Mouse (Mus musculus): Measurements from ENCODE around the gene Grin2b.
"Not testable (repeated sequence)": the region's sequence is repeated elsewhere in the genome, so short reads cannot be mapped to it uniquely, and the experiment has no call there.

Grin2b gene

GRCm38 (mm10) chr6:135876163-135876726, 297.1 kb downstream of the Grin2b start:
- no peak for DNase-seq

DNA sequence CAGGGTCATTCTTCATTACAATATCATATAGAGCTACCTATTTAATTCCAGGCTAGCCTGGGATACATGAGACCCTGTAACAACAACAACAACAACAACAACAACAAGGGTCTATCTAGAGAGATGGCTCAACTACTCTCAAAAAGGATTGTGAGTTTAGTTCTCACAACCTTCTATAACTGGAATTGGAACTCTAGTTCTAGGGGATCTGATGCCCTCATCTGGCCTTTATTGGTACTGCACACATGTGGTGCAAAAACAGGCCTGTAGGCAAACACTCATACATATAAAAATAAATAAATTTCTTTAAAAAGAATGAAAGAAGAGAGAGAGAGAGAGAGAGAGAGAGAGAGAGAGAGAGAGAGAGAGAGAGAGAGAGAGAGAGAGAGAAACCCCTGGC, 298.7 kb downstream of the Grin2b start:
- DNase-seq = no peak

GRCm38 (mm10) chr6:135865832-135866231, 307.5 kb downstream of the Grin2b start:
- peak; percentile 83 for DNase-seq

DNA sequence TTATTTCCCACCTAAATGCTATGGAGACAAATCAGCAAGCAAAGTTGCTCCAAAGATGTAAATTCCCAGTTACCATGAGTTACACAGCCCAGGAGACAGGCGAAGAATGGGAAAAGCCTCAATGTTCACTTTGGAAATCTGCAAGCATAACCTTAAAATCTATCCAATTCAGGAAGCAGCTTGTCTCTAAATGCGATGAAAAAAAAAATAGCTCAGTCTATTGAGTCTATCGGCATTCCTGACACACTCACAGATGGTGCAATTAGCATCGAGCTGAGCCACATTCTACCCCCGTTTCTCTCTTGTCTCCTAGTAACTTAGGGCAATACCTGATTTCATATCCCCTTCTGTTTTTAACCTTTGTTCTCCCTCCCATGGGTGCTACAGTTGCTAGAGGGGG, 309.3 kb downstream of the Grin2b start:
- peak; percentile 47 for DNase-seq

GRCm38 (mm10) chr6:135859502-135859901, 313.8 kb downstream of the Grin2b start:
- peak; percentile 89 for DNase-seq

DNA sequence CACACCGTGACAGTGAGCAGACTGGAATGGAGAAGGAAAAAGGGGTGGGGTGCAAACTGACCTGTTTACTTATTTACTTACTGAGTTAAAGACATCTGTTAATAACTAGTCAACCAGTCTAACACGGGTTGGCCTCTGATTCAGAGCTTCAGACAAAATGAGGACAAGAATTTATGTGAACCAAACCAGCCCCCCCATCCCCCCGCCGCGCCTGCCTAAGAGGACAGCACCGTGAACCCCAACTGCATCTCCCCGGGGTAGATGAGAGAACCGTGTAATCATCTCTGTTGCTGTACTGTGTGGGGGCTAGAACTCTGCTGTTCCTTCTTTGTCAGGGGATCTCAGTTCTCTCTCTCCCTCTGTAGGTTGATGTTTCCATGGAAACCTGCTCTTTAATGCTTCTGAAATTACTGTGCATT, 319.1 kb downstream of the Grin2b start:
- peak; percentile 60 for DNase-seq

DNA sequence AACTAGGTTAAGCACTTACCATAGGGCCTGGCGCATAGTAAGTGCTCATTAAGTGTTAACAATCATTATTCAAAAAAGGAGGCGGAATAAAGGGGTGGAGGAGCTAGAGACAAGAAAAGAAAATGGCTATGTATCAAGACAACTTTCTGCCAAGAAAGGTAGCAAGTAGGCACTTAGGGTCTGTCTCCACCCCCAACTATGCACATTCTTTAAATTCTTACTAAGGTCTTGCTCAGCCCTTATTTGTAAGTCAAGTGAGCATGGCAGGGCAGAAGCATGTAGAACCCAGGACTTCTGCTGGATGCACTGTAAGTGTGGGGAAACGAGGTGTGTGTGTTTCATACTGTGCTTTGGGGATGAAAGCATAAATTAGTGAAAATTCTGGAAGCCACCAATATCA, 329.6 kb downstream of the Grin2b start:
- no peak for DNase-seq

DNA sequence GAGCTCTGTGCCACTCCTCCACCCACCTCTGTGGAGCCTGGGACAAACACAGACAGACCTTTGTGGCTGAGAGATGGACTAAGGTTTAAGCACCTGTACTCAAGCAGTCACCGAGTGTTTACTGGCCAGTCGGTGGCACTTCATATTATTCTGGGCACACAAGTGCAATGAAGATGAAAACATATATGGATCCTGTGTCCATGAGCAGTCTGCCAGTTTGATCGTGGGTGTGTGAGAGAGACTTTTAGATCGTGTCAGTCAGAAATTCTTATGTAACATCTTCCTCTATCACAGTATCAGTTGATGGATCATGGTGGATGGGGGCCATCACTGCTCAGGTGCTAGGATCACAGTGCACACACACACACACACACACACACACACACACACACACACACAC, 337.0 kb downstream of the Grin2b start:
- no peak for DNase-seq

DNA sequence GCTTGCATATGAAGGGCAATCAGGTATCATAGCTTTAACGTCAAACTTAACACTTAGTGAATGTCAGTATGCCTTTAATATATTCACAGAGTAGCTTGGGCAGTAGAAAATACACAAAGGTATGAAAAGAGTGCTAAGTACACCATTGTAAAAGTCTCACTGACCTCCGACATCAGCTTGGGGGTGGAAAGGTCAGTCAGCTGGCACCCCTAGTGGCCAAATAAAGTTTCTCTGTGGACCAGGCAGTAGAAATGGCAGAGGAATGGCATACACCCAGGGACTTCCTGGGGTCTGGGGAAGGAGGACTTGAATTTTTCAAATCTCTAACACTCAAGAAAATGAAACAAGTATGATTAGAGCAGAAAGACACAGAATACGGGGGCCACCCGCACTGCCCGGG, 339.8 kb downstream of the Grin2b start:
- DNase-seq = no peak

DNA sequence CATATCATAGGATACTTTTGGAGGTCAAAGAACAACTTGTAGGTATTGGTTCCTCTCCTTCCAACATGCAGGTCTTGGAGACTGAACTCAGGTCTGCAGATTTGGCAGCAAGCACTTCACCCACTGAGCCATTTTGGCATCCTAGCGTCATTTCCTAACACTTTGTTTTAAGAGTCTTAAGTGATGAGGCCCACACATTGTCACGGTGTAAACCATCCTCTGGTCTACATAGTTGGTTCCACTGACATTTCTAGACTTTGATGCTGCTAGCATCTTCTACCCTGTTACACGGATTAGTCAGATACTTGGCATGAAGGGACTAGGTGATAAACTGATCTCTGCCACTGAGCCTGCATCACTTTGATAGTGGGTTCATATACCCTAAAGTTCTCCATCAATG, 341.3 kb downstream of the Grin2b start:
- peak; percentile 41 for DNase-seq

DNA sequence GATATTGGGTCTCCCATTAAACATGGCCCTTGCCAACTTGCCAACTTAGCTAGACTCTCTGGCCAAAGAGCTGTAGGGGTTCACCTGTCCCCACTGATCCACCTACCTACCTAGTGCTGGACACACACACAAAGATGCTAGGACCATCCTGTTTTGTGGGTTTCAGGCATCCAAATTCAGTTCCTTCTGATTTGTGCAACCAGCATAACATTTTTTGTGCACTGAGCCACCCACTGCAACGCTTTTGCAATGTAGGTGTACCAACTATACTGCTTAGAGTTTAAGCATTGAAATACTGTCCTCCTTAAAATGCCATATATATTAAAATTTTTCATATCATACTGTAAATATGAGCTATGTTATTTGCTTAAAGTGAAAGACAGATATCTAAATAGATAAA, 342.3 kb downstream of the Grin2b start:
- peak; percentile 41 for DNase-seq

GRCm38 (mm10) chr6:135829458-135829857, 343.9 kb downstream of the Grin2b start:
- no peak for DNase-seq

- no peak for DNase-seq
These were observed 344.3 kb downstream of the Grin2b start for GRCm38 (mm10) chr6:135828976-135829375.

- peak; percentile 52 for DNase-seq
These were observed 345.4 kb downstream of the Grin2b start for GRCm38 (mm10) chr6:135827942-135828341.

- DNase-seq = no peak
These were observed 346.0 kb downstream of the Grin2b start for GRCm38 (mm10) chr6:135827317-135827716.

- DNase-seq = not testable (repeated sequence)
These were observed 346.5 kb downstream of the Grin2b start for GRCm38 (mm10) chr6:135826776-135827175.

GRCm38 (mm10) chr6:135817391-135817790, 355.9 kb downstream of the Grin2b start:
- DNase-seq = no peak

- DNase-seq = no peak
These were observed 359.6 kb downstream of the Grin2b start for GRCm38 (mm10) chr6:135813755-135814154.

DNA sequence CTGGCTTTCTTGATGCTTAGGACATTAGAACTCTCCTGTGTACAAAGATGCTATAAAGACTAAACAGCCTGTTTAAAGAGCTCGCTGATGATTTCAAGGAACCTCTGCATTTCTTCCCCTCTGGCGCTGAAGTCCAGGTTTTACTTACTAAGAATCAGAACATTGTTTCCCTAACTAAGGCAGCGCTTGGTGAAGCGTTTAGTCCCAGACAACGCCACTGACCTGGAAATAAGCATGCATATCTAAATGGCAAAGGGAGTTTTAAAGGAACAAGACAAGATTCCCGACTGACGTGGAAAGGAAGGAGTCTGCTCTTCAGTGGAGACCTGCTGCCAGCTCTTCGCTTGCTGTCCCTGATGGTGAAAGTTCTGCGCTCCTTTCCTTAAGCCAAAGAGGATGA, 367.9 kb downstream of the Grin2b start:
- no peak for DNase-seq

GRCm38 (mm10) chr6:135799949-135800348, 373.4 kb downstream of the Grin2b start:
- peak; percentile 61 for DNase-seq

GRCm38 (mm10) chr6:135798202-135798992, 374.9 kb downstream of the Grin2b start:
- peak; percentile 55 for DNase-seq

DNA sequence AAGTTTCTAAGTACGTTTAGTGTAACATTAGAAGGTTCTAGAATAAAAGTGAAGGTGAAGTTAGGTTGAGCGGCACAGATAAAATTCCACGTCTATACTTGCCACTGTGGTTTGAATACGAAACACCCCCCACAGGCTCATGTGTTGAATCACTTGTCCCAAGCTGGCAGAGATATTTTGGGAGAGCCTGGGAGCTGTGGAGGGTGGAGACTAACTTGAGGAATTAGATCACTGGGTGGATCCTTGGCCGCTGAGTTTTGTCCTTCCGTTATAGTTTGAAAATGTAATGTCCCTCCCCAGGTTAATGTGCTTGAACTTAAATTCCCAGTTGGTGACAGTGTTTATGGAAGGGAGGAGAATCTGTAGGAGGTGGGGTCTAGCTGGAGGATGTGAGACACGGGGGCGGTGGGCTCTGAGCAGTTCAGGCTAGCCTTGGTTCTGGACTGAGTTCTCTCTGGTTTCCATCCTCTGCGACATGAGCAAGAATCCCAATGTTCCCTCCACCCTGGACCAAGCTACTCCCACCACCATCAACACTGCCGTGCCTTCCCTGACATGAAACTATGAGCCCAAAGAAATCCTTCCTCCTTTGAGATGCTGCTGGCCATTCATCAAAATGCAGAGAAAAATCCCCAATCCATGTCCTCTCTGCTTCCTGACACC, 375.8 kb downstream of the Grin2b start:
- peak; percentile 76 for DNase-seq

DNA sequence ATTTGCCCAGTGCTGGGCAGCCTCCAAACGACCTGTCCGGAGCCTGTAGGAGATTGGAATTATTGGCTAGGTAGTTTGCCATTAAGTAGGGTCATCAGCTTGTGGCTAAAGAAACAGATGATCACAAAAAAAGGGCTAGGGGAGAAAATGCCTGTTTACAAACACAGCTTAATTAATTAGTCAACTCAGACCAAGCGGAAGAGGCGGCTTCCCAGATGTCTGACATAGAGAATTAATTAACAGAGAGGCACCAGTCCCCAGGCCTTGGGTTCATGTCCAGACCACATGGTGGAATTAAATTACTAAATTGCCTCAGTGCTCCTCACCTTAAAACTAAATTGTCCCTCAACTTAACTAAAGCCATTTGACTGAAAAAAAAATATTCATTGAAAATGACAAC, 376.4 kb downstream of the Grin2b start:
- DNase-seq = no peak

DNA sequence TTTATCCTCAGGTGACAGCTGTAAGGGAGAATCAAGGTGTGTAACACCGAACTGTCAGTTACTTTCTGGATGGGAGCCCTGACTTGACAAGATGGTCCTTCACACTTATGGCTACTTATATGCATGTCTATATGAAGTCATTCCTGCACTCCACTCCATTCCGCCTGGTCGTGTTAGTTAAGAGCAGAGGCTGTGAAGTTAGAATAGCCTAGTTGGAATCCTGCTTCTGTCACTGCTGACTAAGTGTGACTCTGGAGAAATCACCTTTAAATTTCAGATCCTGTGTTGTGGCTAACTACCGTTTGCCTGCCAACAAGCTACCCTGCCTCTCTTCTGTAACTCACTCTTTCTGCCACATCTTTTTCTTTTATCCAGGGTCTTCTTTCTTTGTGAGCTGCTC, 381.9 kb downstream of the Grin2b start:
- DNase-seq = no peak

All from right cerebral cortex, adult 18-20 months (tissue).